Mouse (Mus musculus): ENCODE results near the gene Olfr55.

DNA sequence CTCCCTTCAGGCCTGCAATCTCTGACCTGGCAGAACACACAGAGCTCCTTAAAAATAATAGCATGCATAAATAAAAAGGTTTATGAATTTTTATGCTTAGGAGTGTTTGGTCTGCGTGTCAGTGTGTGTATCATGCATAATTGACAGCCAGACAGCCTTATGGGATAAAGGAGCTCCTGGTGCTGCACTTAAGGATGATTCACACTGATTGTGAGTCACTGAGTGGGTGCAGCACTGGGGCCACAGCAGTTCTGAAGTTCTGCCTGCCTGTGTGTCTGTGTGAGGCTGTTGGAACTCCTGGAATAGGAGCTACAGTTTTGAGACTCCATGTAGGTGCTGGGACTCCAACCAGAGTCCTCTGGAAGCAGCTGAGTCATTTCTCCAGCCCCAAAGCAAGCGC lies 42.0 kb upstream of the Olfr55 start:
- TF ChIP-seq CTCF (IDR thresholded peaks at IDR 0.05; ENCODE audit: control insufficient read depth, insufficient read depth, insufficient replicate concordance, low read depth, low read length) (no peak), POLR2A (IDR thresholded peaks at IDR 0.05; ENCODE audit: control insufficient read depth, low read depth, low read length) (no peak)

Data from testis, adult 2 months (tissue).